Mouse (Mus musculus) neural tube, embryonic 15.5 days (tissue): ENCODE data around the gene Cdh19. TPM values are rescaled to one million over a fixed set of nuclear protein-coding genes. Genes with fewer than 3 reads are reported as not detected.

Source experiments
- ATAC-seq: fragments of 200-750 bp; cut with Nextera tagmentation; 2 replicates; pipeline ENCODE4 v1.8.0; 2017; ENCODE audit warnings: mild to moderate bottlenecking, moderate TSS enrichment, moderate library complexity; ENCODE audit not compliant: low FRiP score
- H3K27ac ChIP-seq: fragments of 300-500 bp; sonication (generic); replicated peaks from 2 replicates; pipeline ENCODE4 v1.5.1; 2015; ENCODE audit warnings: mild to moderate bottlenecking, inconsistent platforms
- H3K27me3 ChIP-seq: fragments of 300-500 bp; sonication (generic); replicated peaks from 2 replicates; pipeline ENCODE4 v1.6.1; 2015; ENCODE audit warnings: inconsistent platforms
- H3K36me3 ChIP-seq: fragments of 300-500 bp; sonication (generic); 2 replicates; pipeline ENCODE4 v1.6.1; 2015; ENCODE audit warnings: inconsistent platforms
- H3K4me1 ChIP-seq: fragments of 300-500 bp; sonication (generic); 2 replicates; pipeline ENCODE4 v1.6.1; 2015; ENCODE audit warnings: inconsistent platforms
- H3K4me2 ChIP-seq: fragments of 300-500 bp; sonication (generic); 2 replicates; pipeline ENCODE4 v1.6.1; 2015; ENCODE audit warnings: inconsistent platforms, mild to moderate bottlenecking, moderate library complexity
- H3K4me3 ChIP-seq: fragments of 300-500 bp; sonication (generic); replicated peaks from 2 replicates; pipeline ENCODE4 v1.5.1; 2015; ENCODE audit warnings: mild to moderate bottlenecking, inconsistent platforms
- H3K9ac ChIP-seq: fragments of 300-500 bp; sonication (generic); replicated peaks from 2 replicates; pipeline ENCODE4 v1.6.1; 2015; ENCODE audit warnings: mild to moderate bottlenecking, inconsistent platforms
- H3K9me3 ChIP-seq: fragments of 300-500 bp; sonication (generic); replicated peaks from 2 replicates; pipeline ENCODE4 v1.6.1; 2016; ENCODE audit warnings: inconsistent platforms
- WGBS: fragments of 180-500 bp; shearing (Covaris S2); methylation state at CpG from one replicate; pipeline ENCODE4 v1.1.7; 2015; ENCODE audit warnings: mixed read lengths; 5-methylcytosine and 5-hydroxymethylcytosine counted together
- polyA plus RNA-seq: library from polyadenylated mRNA; unstranded; fragments of >200 nt; fragmentation: Nextera tagmentation; extraction: Ambion mirVana; gene quantifications from 2 replicates; pipeline ENCODE4 v1.2.1, GENCODE M21; 2015

Gene Cdh19
- polyA plus RNA-seq = 0.84 and 1.1 TPM in 2 replicates

GRCm38 (mm10) chr1:110977484-110977883 is at the start of gene Cdh19:
Gene Cdh19 (minus strand): TSS chr1:110977584.
- H3K36me3 ChIP-seq = no peaks in the 10 kb centered on the region
- no peak within 1 kb of the TSS for H3K27ac ChIP-seq
- no peaks in the 10 kb centered on the region for H3K4me1 ChIP-seq
- H3K27me3 ChIP-seq = no peaks in the 10 kb centered on the region
- H3K4me3 ChIP-seq = no peak within 1 kb of the TSS
- 49% methylated on average over 2 of the region's 2 CpGs for WGBS
- H3K9ac ChIP-seq = no peak within 1 kb of the TSS
- no peaks in the 10 kb centered on the region for H3K9me3 ChIP-seq
- ATAC-seq = no peak
- no peak within 1 kb of the TSS for H3K4me2 ChIP-seq

GRCm38 (mm10) chr1:111020434-111021060 is 43.2 kb upstream of the Cdh19 start:
- ATAC-seq = no peak
- WGBS = 27% methylated on average over 3 of the region's 3 CpGs
- no peak overlapping the region for H3K4me2 ChIP-seq

GRCm38 (mm10) chr1:111017640-111018039 is 40.3 kb upstream of the Cdh19 start:
- no peak overlapping the region for H3K4me2 ChIP-seq
- no peaks in the 10 kb centered on the region for H3K36me3 ChIP-seq
- H3K4me1 ChIP-seq = no peaks in the 10 kb centered on the region
- no peaks in the 10 kb centered on the region for H3K9me3 ChIP-seq
- ATAC-seq = no peak
- no peak overlapping the region for H3K9ac ChIP-seq
- H3K4me3 ChIP-seq = no peak overlapping the region
- no peaks in the 10 kb centered on the region for H3K27me3 ChIP-seq
- no peak overlapping the region for H3K27ac ChIP-seq

More at GRCm38 (mm10) chr1:111020434-111021060, 43.2 kb upstream of the Cdh19 start:
- Histone ChIP-seq H3K9ac (no peak overlapping the region), H3K27me3 (no peaks in the 10 kb centered on the region), H3K9me3 (no peaks in the 10 kb centered on the region), H3K4me1 (no peaks in the 10 kb centered on the region), H3K27ac (no peak overlapping the region), H3K36me3 (no peaks in the 10 kb centered on the region), H3K4me3 (no peak overlapping the region)

- ATAC-seq = no peak
- H3K9ac ChIP-seq = no peak overlapping the region
- no peak overlapping the region for H3K27ac ChIP-seq
- no peaks in the 10 kb centered on the region for H3K36me3 ChIP-seq
- no peak overlapping the region for H3K4me3 ChIP-seq
- no peaks in the 10 kb centered on the region for H3K9me3 ChIP-seq
- no peaks in the 10 kb centered on the region for H3K27me3 ChIP-seq
- no peak overlapping the region for H3K4me2 ChIP-seq
- no peaks in the 10 kb centered on the region for H3K4me1 ChIP-seq
Observed at GRCm38 (mm10) chr1:110989824-110990223, 12.4 kb upstream of the Cdh19 start.

GRCm38 (mm10) chr1:110969201-110969600 is 8.2 kb downstream of the Cdh19 start:
- no peak overlapping the region for H3K9ac ChIP-seq
- H3K27me3 ChIP-seq = no peaks in the 10 kb centered on the region
- H3K36me3 ChIP-seq = no peaks in the 10 kb centered on the region
- 72% methylated on average over 2 of the region's 2 CpGs for WGBS
- no peaks in the 10 kb centered on the region for H3K4me1 ChIP-seq
- H3K4me2 ChIP-seq = no peak overlapping the region
- H3K4me3 ChIP-seq = no peak overlapping the region
- H3K9me3 ChIP-seq = no peaks in the 10 kb centered on the region
- H3K27ac ChIP-seq = no peak overlapping the region
- ATAC-seq = no peak

GRCm38 (mm10) chr1:110909752-110910151 is 67.6 kb downstream of the Cdh19 start:
- ATAC-seq = no peak

GRCm38 (mm10) chr1:110909218-110909617 is 68.2 kb downstream of the Cdh19 start:
- H3K4me3 ChIP-seq = no peak overlapping the region
- no peaks in the 10 kb centered on the region for H3K9me3 ChIP-seq
- no peak overlapping the region for H3K27ac ChIP-seq
- H3K4me1 ChIP-seq = no peaks in the 10 kb centered on the region
- no peaks in the 10 kb centered on the region for H3K36me3 ChIP-seq
- WGBS = 83% methylated on average over 1 of the region's 1 CpGs
- H3K27me3 ChIP-seq = no peaks in the 10 kb centered on the region
- no peak for ATAC-seq
- H3K9ac ChIP-seq = no peak overlapping the region
- no peak overlapping the region for H3K4me2 ChIP-seq

More at GRCm38 (mm10) chr1:110909752-110910151, 67.6 kb downstream of the Cdh19 start:
- Histone ChIP-seq H3K36me3 (no peaks in the 10 kb centered on the region), H3K27me3 (no peaks in the 10 kb centered on the region), H3K27ac (no peak overlapping the region), H3K9me3 (no peaks in the 10 kb centered on the region), H3K4me3 (no peak overlapping the region), H3K4me1 (no peaks in the 10 kb centered on the region), H3K9ac (no peak overlapping the region), H3K4me2 (no peak overlapping the region)
- WGBS = 94% methylated on average over 1 of the region's 1 CpGs

GRCm38 (mm10) chr1:110904266-110904665 is 73.1 kb downstream of the Cdh19 start:
- Histone ChIP-seq H3K9me3 (no peaks in the 10 kb centered on the region), H3K4me3 (no peak overlapping the region), H3K9ac (no peak overlapping the region), H3K27me3 (no peaks in the 10 kb centered on the region), H3K4me1 (no peaks in the 10 kb centered on the region), H3K36me3 (no peaks in the 10 kb centered on the region), H3K27ac (no peak overlapping the region), H3K4me2 (no peak overlapping the region)
- whole genome bisulfite sequencing = 93% methylated on average over 2 of the region's 2 CpGs
- no peak for ATAC-seq
